Mouse (Mus musculus): ENCODE results near the gene Kcne2. TPM values are rescaled to one million over a fixed set of nuclear protein-coding genes. Genes with fewer than 3 reads are reported as not detected.

Kcne2 gene
- polyA plus RNA-seq, 1 experiment from 2014 or later, result 0.23 TPM

Other genes with a start within 250 kb of the Kcne2 start
- 123 and 133 TPM in 2 replicates for gene Mrps6, start 234.1 kb upstream of the Kcne2 start, polyA plus RNA-seq (2016; fragmentation: Nextera tagmentation; extraction: Ambion mirVana)
- gene Gm49711, start 234.1 kb upstream of the Kcne2 start, polyA plus RNA-seq (2016; fragmentation: Nextera tagmentation; extraction: Ambion mirVana), result 0.11 TPM in 1 of 2 replicates, not detected in the other
- gene Slc5a3, start 234.1 kb upstream of the Kcne2 start, polyA plus RNA-seq (2016; fragmentation: Nextera tagmentation; extraction: Ambion mirVana), result 10.0 and 10.5 TPM in 2 replicates
- gene Smim11, start 8.9 kb downstream of the Kcne2 start, polyA plus RNA-seq (2016; fragmentation: Nextera tagmentation; extraction: Ambion mirVana), result 126 and 133 TPM in 2 replicates
- gene Fam243, start 29.1 kb downstream of the Kcne2 start, polyA plus RNA-seq (2016; fragmentation: Nextera tagmentation; extraction: Ambion mirVana), result 0.07 TPM in 1 of 2 replicates, not detected in the other
- 0.41 and 0.55 TPM in 2 replicates for gene Kcne1, start 67.1 kb downstream of the Kcne2 start, polyA plus RNA-seq (2016; fragmentation: Nextera tagmentation; extraction: Ambion mirVana)
- gene Rcan1, start 178.5 kb downstream of the Kcne2 start, polyA plus RNA-seq (2016; fragmentation: Nextera tagmentation; extraction: Ambion mirVana), result 38.8 and 40.6 TPM in 2 replicates
- gene Clic6, start 193.3 kb downstream of the Kcne2 start, polyA plus RNA-seq (2016; fragmentation: Nextera tagmentation; extraction: Ambion mirVana), result 1.5 and 2.1 TPM in 2 replicates

Data from midbrain, embryonic 10.5 days (tissue).